Mouse (Mus musculus) embryo, embryonic 11.5 days (tissue): ENCODE results near the gene Alox8.

Experiments used
- DNase-seq: peaks from one replicate; pipeline ENCODE4 v3.0.0-alpha.2; 2012; ENCODE audit warnings: low read depth, low spot score

The Alox8 gene

GRCm38 (mm10) chr11:69180120-69180519 lies 17.5 kb downstream of the Alox8 start:
- no peak for DNase-seq

DNA sequence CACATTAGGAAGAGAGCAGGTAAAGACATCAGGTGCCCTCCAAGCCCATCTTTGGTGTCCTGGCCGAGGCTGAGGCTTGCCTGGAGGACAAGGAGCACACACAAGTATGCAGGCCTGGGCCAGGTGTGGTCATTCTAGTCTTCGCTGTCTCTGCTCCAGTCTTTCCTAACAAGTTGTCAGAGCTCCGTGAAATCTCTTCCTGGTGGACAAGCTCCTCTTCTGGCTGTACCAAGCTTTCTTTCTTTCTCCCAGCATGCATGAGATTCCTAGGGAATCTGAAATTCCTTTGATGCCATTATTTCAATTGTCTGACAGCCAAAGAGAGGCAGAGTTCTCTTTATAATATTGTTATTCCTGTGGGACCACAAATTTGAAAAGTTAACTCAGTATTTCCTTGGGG lies 18.1 kb downstream of the Alox8 start:
- DNase-seq: no peak

GRCm38 (mm10) chr11:69178525-69178924 lies 19.1 kb downstream of the Alox8 start:
- DNase-seq: no peak

GRCm38 (mm10) chr11:69174722-69175121 lies 22.9 kb downstream of the Alox8 start:
- no peak for DNase-seq

GRCm38 (mm10) chr11:69172606-69173005 lies 25.0 kb downstream of the Alox8 start:
- DNase-seq: no peak

DNA sequence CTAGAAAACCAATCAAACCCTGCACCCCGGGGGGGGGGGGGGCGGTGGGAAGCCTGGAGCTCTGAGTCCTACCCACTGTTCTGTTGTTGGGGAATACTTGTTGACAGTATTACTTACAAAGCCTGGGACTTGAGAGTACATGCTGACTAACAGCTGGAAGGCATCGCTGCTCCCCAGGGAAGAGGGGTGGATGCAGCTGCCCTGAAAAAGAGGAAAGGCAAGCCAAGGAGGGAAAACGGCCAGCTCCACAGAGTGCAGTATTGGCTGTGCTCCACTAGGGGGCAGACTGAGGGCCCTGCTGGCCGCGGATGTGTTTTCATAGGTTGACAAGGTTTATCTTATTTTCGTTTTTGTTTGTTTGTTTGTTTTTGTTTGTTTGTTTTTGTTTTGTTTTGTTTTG lies 26.0 kb downstream of the Alox8 start:
- peak; percentile 35 for DNase-seq

GRCm38 (mm10) chr11:69169313-69169712 lies 28.3 kb downstream of the Alox8 start:
- no peak for DNase-seq

DNA sequence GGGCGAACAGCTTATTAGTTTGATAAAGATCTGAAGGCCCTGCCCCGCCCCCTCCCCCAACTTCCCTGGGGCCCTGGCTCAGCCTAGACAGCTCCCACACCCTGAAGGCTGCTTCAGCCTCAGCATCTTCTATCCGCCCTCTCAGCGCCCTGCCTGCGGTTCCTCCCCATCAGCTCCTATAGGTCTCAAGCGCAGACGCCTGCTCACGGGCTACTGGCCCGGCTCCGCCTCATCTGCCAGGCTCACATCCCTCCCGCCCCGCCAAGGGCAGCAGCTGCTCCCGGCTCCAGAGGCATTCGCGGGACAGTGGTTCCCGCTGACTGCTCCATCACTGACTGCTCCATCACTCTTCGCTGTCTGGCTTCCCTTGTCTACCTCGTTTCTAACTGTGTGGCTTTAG lies 40.8 kb downstream of the Alox8 start, which contains the start of gene Alox12b:
Alox12b (plus strand) TSS at position 190 of the 400 bp plus-strand sequence.
- no peak for DNase-seq

DNA sequence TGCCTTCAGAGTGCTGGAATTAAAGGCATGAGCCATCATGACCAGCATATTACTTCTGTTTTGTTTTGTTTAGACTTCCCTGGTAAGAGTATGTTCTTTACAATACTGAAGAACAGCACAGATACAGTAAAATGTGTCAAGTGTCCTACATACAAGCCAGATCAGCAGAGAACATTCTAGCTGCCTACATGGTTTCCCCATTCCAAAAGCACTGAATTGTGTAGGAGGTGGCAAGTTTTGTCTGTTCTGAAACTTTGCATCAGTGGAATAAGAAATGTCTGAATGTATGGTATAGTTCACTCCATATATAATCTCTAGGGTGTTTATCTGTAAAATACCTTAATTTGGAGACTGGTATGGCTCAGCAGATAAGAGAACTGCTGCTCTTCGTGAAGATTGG lies 42.3 kb downstream of the Alox8 start:
- DNase-seq: no peak

- DNase-seq: no peak
Observed at GRCm38 (mm10) chr11:69153831-69154230, 43.8 kb downstream of the Alox8 start.

DNA sequence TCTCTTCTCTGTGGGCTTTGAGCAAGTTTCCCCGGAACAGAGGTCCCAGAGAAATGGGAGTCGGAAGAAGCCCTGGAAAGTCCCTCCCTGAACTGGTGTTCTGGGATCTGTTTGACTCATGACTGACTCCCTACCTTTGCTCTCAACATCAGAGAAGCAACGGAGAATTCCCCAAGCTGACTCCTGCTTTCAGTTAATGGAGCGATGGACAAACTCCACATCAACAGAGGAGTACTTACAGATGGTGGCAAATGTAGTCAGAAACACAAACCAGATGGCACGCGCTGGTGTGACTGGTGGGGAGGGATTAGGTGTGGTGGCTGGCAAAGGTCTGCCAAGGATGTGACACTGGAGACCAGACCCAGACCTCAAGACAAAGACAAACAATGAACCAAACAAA lies 46.6 kb downstream of the Alox8 start:
- DNase-seq: no peak

DNA sequence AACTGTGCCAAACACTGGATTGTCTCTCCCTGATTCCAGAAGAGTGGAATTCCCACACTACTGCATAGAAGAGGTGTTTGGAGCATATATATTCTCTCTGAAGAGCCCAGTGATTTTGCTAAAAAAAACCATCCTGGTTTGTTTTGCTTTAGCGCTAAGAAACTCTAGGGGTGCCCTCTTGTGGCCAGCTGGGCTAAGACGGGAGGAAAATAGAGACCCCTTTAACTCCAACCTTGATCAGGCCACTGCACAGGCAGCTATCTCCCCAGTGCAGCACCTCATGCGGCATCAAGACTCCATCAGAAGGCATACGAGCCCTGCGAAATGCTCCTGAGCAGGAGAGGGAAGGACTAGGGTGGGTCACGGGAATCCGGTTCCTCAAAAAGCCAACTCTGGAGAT lies 47.2 kb downstream of the Alox8 start:
- DNase-seq: peak; percentile 52

DNA sequence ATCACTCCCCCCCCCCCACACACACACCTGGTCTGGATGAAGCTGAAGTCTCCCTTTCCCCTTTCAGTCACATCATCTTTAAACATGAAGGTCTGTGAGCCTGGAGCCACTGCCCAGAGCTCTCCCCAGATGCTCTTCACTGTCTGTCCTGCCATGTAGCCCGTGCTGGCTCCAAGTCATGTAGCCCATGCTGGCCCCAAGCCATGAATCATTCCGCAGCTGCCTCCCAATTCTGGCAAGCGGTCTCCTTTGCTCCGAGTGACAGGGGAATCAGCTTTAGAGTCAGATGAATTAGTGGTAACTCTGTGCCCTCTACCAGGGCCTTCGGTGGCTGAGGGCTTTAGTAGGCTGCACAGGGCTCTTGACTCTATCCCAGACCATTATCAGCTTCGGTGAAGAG lies 47.9 kb downstream of the Alox8 start:
- no peak for DNase-seq

DNA sequence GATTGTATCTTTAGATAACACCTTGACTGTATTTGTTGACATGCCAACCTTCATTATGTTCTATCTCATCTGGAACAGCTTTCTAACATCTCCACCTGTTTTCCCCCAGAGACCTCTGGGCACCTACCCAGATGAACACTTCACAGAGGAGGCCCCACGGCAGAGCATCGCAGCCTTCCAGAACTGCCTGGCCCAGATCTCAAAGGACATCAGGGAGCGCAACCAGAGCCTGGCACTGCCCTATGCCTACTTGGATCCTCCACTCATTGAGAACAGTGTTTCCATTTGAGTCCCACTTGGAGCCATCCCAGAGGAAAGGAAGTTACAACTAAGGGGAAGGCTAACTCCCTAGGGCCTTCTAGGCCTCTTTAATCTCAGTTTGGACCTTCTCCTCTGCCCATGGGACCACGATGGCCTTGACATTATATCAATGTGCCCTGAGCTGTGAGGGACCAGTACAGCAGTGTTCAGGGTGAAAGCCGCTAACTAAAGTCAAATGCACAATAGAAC lies 49.1 kb downstream of the Alox8 start:
- DNase-seq: no peak

DNA sequence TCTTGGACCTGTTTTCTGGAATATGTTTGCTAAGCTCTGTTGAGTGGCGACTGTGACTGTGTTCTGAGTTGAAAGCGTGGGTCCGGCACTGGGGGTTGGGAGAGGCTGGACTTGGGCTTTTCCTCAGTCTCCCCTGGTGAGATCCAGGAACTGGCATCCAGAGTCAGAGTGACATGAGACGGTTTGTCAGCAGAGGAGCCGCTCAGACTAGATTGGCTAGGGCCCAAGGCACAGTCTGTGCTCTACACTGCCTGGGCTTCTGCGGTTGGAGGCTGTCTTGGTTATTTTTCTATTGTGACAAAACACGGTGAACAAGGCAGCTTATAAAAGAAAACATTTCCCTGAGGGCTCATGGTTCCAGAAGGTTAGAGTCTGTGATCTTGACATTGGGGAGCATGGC lies 50.1 kb downstream of the Alox8 start:
- no peak for DNase-seq

DNA sequence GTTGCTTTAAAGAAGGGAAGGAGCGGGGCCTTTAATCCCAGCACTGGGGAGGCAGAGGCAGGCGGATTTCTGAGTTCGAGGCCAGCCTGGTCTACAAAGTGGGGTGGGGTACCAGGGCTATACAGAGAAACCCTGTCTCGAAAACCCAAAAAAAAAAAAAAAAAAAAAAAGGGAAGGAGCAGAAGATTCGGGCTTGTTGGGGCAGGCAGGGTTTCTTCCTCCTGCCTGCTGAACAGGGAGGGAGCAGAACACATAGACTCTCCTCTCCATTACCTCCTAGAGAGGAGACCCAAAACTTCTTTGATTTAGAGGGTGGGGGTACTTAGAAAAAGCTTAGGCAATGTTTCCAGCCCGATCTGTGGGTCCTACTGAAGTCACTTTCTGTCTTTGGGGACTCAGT lies 62.3 kb downstream of the Alox8 start:
- DNase-seq: no peak

- no peak for DNase-seq
Observed at GRCm38 (mm10) chr11:69134622-69134968, 63.0 kb downstream of the Alox8 start.
